Mouse (Mus musculus) embryonic facial prominence, embryonic 14.5 days (tissue): ENCODE measurements around the gene Megf11. TPM values are rescaled to one million over a fixed set of nuclear protein-coding genes. Genes with fewer than 3 reads are reported as not detected.

Experiments used
- ATAC-seq: fragments of 200-750 bp; cut with Nextera tagmentation; 2 replicates; pipeline ENCODE4 v1.8.0; 2017; ENCODE audit warnings: low read depth, moderate number of reproducible peaks, moderate TSS enrichment
- DNase-seq: peaks from one replicate; pipeline ENCODE4 v3.0.0-alpha.2; 2015; ENCODE audit warnings: low spot score
- H3K27ac ChIP-seq: fragments of 300-500 bp; sonication (generic); replicated peaks from 2 replicates; pipeline ENCODE4 v1.5.1; 2014; ENCODE audit warnings: low read depth, mild to moderate bottlenecking, low read length, moderate library complexity
- H3K27me3 ChIP-seq: fragments of 300-500 bp; sonication (generic); replicated peaks from 2 replicates; pipeline ENCODE4 v1.6.1; 2014; ENCODE audit warnings: low read length; ENCODE audit not compliant: control insufficient read depth, insufficient read depth
- H3K36me3 ChIP-seq: fragments of 300-500 bp; sonication (generic); 2 replicates; pipeline ENCODE4 v1.6.1; 2014; ENCODE audit warnings: low read length, mixed read lengths; ENCODE audit not compliant: control insufficient read depth, insufficient read depth
- H3K4me1 ChIP-seq: fragments of 300-500 bp; sonication (generic); 2 replicates; pipeline ENCODE4 v1.6.1; 2014; ENCODE audit warnings: antibody characterized with exemption, low read length; ENCODE audit not compliant: control insufficient read depth, insufficient read depth
- H3K4me2 ChIP-seq: fragments of 300-500 bp; sonication (generic); 2 replicates; pipeline ENCODE4 v1.6.1; 2014; ENCODE audit warnings: low read depth, mild to moderate bottlenecking, low read length, moderate library complexity, mixed read lengths
- H3K4me3 ChIP-seq: fragments of 300-500 bp; sonication (generic); 2 replicates; pipeline ENCODE4 v1.5.1; 2014; ENCODE audit warnings: low read depth, mild to moderate bottlenecking, low read length
- H3K9ac ChIP-seq: fragments of 300-500 bp; sonication (generic); 2 replicates; pipeline ENCODE4 v1.6.1; 2014; ENCODE audit warnings: low read depth, mild to moderate bottlenecking, low read length, moderate library complexity, mixed read lengths
- H3K9me3 ChIP-seq: fragments of 300-500 bp; sonication (generic); 2 replicates; pipeline ENCODE4 v1.6.1; 2016; ENCODE audit warnings: low read length; ENCODE audit not compliant: control insufficient read depth
- WGBS: fragments of 180-500 bp; shearing (Covaris S2); extraction: QIAGEN DNeasy Blood & Tissue Kit; methylation state at CpG from one replicate; pipeline ENCODE4 v1.1.7; 2014; 5-methylcytosine and 5-hydroxymethylcytosine counted together
- polyA plus RNA-seq: library from polyadenylated mRNA; unstranded; fragments of >200 nt; fragmentation: Nextera tagmentation; extraction: Ambion mirVana; gene quantifications from 2 replicates; pipeline ENCODE4 v1.2.1, GENCODE M21; 2014

Megf11 gene
- polyA plus RNA-seq, 1 experiment from 2014 or later = 1.3 TPM

DNA sequence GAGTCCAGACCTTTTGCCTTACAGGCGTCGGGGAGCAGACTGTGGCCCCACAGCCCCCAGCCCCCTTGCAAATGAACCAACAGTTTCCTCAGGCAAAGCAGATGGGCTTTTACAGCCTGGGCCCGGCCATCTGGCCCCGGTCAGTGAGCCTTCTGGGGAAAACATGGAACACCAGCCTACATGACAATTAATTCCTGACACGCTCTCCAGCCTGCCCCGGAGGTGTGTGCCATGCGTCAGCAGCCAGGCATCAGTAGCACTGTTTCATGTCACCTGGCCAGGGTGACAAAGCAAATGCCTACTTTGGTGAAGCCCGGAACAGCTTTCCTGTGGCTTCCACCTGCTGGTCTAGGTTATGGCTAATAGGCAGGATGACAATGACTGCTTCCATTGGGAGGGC is 119.5 kb downstream of the Megf11 start:
- ATAC-seq (no peak), DNase-seq (no peak)
- WGBS = 73% methylated on average over 8 of the region's 8 CpGs
- H3K36me3 ChIP-seq = no peaks in the 10 kb centered on the region
- H3K4me2 ChIP-seq = no peak overlapping the region
- peaks cover 4% of the 10 kb centered on the region; the same call in 1 of the 2 replicates for H3K4me1 ChIP-seq
- H3K9ac ChIP-seq = no peak overlapping the region
- no peak overlapping the region for H3K4me3 ChIP-seq
- H3K9me3 ChIP-seq = no peaks in the 10 kb centered on the region
- no peaks in the 10 kb centered on the region for H3K27me3 ChIP-seq
- no peak overlapping the region for H3K27ac ChIP-seq

DNA sequence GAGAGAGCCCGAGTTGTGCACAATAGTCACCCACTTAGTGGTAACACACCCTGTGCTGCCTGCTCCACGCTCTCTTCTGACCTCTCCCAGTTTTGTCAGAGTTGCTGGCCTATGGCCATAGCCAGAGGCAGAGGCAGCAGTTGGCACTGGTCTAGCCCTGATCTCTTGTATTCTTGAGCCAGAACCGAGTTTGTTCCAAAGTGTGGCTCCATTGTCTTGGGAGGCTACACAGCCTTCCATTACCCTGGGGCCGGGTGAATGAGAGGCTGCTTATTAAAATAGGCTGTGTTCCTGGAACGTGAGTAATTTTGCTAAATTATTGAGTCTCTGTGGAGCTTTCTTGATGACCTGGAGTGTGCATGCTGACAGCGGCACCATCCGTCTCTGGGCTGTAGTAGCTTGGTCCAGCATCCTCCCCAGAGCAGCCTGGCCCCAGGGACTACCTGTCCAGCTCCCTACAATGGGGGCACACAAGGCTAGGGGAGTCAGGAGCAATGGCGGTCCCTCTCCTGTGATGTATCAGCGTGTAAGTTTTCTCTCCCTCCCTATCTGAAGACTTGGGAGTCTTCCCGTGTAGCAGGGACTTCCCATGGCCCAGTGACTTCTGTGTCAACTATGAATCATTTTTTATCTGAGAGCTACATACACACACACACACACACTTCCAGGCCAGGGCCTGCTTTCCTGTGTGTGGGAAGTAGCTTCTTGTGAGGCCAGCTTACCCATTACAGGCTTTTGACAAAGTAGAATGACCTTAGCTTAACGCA is 121.2 kb downstream of the Megf11 start:
- Histone ChIP-seq H3K9ac (no peak overlapping the region), H3K9me3 (no peaks in the 10 kb centered on the region), H3K27me3 (no peaks in the 10 kb centered on the region), H3K27ac (no peak overlapping the region), H3K4me3 (no peak overlapping the region), H3K36me3 (no peaks in the 10 kb centered on the region), H3K4me1 (peaks cover 4% of the 10 kb centered on the region; the same call in 1 of the 2 replicates), H3K4me2 (no peak overlapping the region)
- DNase-seq (no peak), ATAC-seq (no peak)
- 64% methylated on average over 11 of the region's 11 CpGs for WGBS

DNA sequence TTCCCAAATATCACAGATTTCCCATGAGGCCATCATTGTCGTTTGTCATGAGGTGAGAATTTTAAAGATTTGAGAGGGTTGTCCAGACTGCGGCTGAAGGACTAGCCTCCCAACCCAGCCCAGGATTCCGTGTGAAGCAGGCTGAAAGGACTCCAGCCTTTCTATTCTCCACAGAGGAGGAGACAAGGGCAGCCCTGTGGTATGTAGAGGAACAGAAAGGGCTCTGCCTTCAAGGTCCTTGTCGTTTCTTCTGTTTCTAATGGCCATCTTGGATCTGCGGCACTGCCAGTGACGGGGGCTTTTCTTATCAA is 121.7 kb downstream of the Megf11 start:
- no peaks in the 10 kb centered on the region for H3K9me3 ChIP-seq
- ATAC-seq (no peak), DNase-seq (no peak)
- H3K4me2 ChIP-seq = no peak overlapping the region
- no peak overlapping the region for H3K9ac ChIP-seq
- H3K4me3 ChIP-seq = no peak overlapping the region
- H3K27me3 ChIP-seq = no peaks in the 10 kb centered on the region
- no peaks in the 10 kb centered on the region for H3K36me3 ChIP-seq
- H3K4me1 ChIP-seq = peaks cover 4% of the 10 kb centered on the region; the same call in 1 of the 2 replicates
- no peak overlapping the region for H3K27ac ChIP-seq
- 52% methylated on average over 6 of the region's 6 CpGs for WGBS

DNA sequence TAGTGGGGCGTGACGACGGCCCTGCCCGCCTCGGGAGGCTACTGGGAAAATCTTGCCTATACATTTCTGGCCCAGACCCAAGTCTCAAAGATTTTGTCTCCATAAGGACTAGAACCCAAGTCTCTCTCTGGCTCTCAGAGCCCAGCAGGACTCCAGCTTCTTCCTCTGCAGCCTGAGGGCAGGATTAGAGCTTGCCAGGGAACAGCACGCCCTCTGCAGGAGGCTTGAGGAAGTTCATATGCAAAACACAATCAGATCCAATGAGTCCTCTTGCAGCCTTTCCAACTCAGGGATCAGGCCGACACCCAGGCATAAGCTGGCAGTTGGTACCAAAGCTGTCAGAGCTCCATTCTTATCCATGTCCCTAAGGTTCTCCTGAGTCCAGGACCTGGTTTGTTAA is 122.6 kb downstream of the Megf11 start:
- DNase-seq = no peak
- Histone ChIP-seq H3K36me3 (no peaks in the 10 kb centered on the region), H3K4me3 (no peak overlapping the region), H3K4me2 (no peak overlapping the region), H3K9ac (no peak overlapping the region), H3K27me3 (no peaks in the 10 kb centered on the region), H3K4me1 (peaks cover 4% of the 10 kb centered on the region; the same call in 1 of the 2 replicates), H3K9me3 (no peaks in the 10 kb centered on the region), H3K27ac (no peak overlapping the region)
- WGBS = 53% methylated on average over 7 of the region's 7 CpGs
- no peak for ATAC-seq

DNA sequence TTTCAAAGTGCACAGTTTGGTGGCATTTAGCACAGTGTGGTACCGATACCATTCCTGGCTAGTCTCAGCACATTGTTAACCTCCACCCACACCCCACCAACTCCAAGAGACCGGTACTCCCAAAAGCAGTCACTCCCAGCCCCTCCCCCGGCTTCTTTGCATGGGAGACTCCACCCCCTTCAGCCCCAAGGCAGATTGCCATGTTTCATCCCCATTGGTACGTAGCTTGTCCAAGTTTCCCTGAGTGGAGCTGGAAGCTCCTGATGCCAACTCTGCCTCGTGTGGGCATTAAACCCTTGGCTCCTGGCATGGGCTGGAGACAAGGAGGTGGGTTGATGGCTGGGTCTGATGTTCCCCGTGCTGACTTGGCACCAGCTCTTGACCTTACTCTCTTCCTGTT is 129.4 kb downstream of the Megf11 start:
- DNase-seq = no peak
- Histone ChIP-seq H3K4me3 (no peak overlapping the region), H3K9me3 (no peaks in the 10 kb centered on the region), H3K36me3 (no peaks in the 10 kb centered on the region), H3K4me1 (no peaks in the 10 kb centered on the region), H3K27me3 (no peaks in the 10 kb centered on the region), H3K27ac (no peak overlapping the region), H3K4me2 (no peak overlapping the region), H3K9ac (no peak overlapping the region)
- ATAC-seq = no peak
- 42% methylated on average over 6 of the region's 6 CpGs for WGBS

DNA sequence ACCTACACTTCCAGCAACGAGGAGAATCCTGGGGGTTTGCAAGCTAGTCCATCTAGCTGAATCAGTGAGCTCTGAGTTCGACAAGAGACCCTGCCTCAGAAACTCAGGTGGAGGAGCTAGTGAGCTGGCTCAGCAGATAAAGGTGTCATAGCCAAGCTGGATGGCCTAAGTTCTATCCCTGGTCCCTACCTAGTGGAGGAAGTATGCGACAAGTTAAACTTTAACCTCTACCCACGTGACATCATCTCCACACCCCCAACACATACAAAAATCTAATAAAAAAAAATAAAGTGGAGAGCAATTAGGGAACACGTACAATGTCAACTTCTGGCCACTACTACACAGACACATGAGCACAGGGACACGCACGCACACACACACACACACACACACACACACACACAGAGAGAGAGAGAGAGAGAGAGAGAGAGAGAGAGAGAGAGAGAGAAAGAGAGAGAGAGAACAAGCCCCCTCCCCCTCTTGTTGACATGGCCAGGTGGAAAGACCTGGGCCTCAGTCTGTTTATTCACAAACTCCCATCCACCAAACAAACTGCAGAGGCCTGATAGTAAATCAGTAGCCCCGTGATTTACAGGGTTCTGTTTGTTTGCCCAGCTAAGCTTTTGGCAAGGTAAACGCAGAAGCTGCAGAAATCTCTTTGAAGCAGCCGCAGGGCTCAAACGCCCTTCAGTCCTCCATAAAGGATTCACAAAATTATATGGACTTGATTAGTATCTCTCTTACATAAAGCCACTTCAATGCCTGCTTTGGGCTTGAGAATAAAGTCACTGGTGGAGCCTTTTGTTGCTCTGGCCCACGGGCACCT is 134.7 kb downstream of the Megf11 start:
- no peaks in the 10 kb centered on the region for H3K27me3 ChIP-seq
- ATAC-seq = no peak
- no peak overlapping the region for H3K4me3 ChIP-seq
- H3K27ac ChIP-seq = no peak overlapping the region
- 62% methylated on average over 12 of the region's 12 CpGs for WGBS
- H3K9me3 ChIP-seq = no peaks in the 10 kb centered on the region
- 0 out of 2 replicates have a peak, but pooled peaks cover 2% of the 10 kb centered on the region for H3K4me1 ChIP-seq
- no peak for DNase-seq
- H3K9ac ChIP-seq = no peak overlapping the region
- no peaks in the 10 kb centered on the region for H3K36me3 ChIP-seq
- no peak overlapping the region for H3K4me2 ChIP-seq

DNA sequence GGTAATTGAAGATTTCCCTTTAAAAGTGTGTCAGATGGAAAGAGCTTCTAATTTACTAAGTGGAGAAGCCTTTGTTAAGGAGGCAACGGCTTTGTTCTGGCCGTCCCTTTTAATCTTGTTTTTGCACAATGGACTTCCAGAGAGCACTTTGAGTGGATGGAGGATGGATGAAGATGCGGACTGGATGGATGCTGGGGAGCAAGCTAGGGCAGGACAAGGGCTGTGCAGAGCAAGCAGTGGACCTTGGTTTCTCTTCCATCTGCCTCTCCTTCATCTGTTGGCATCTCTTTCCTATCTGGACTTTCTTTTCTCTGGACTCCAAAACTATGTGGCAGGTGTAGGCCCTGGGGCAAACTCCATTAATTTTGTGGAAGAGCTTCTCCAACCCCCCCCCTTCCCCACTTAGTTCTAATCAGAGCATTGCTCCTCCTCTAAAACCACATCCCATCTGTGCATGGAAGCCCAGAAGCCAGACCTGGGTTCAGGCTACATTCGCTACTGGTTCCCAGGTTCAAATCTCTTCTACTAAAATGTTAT is 135.4 kb downstream of the Megf11 start:
- H3K4me2 ChIP-seq = no peak overlapping the region
- 48% methylated on average over 4 of the region's 4 CpGs for WGBS
- DNase-seq (no peak), ATAC-seq (no peak)
- H3K9ac ChIP-seq = no peak overlapping the region
- H3K4me3 ChIP-seq = no peak overlapping the region
- no peaks in the 10 kb centered on the region for H3K36me3 ChIP-seq
- H3K4me1 ChIP-seq = 0 out of 2 replicates have a peak, but pooled peaks cover 2% of the 10 kb centered on the region
- no peak overlapping the region for H3K27ac ChIP-seq
- no peaks in the 10 kb centered on the region for H3K9me3 ChIP-seq
- H3K27me3 ChIP-seq = no peaks in the 10 kb centered on the region

DNA sequence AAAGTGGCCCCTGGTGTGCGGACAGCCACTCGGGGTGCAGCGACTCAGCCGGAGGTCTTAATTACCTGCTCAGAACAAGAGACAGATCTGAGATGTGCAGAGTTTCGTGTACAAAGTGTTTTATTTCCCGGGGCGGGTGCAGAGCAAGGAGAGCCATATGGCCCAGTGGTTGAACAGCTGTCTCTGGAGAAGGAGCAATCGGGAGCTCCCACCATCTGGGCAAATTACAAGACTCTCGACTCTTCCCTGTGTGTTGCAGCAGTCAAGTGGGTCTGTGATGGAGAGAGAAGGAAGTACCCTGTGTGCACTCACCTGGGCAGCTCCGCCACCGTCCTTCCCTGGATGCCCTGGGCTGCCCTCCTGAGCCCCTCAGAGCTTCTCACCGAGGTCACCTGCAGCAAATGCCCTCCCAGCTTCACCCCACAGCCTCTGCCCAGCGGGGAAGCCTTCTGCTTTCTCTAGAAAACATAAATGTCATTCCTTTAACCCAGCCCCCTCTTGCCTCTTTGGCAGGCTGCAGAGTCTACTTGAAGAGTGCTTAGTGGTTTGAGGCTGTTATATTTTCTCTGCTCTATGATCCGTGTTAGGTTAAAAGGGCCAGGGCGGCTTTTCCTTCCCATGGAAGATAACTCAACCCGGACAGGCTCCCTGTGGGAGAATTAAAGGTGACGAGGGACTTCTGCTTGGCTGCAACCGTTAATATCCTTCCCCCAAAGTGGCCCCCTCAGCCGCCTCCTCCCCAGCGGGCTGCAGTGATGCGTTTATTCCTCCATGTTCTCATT is 138.0 kb downstream of the Megf11 start:
- H3K4me2 ChIP-seq = no peak overlapping the region
- no peak overlapping the region for H3K4me3 ChIP-seq
- ATAC-seq (no peak), DNase-seq (no peak)
- 52% methylated on average over 20 of the region's 21 CpGs for WGBS
- H3K27ac ChIP-seq = no peak overlapping the region
- no peak overlapping the region for H3K9ac ChIP-seq
- 0 out of 2 replicates have a peak, but pooled peaks cover 2% of the 10 kb centered on the region for H3K4me1 ChIP-seq
- H3K9me3 ChIP-seq = no peaks in the 10 kb centered on the region
- H3K27me3 ChIP-seq = no peaks in the 10 kb centered on the region
- H3K36me3 ChIP-seq = no peaks in the 10 kb centered on the region
